Mouse (Mus musculus) cerebellum, adult 2 months (tissue): ENCODE results near the gene Siva1.

Experiments
- CTCF ChIP-seq: fragments of 200-500 bp; IDR thresholded peaks from 2 replicates; pipeline ENCODE4 v1.5.1; 2011; ENCODE audit warnings: low read depth, mild to moderate bottlenecking, control low read depth, low read length, moderate library complexity, borderline replicate concordance; ENCODE audit not compliant: insufficient read depth
- POLR2A ChIP-seq: fragments of 200-500 bp; IDR thresholded peaks from 2 replicates; pipeline ENCODE4 v1.6.1; 2011; ENCODE audit warnings: low read length, control low read depth, borderline replicate concordance; ENCODE audit not compliant: insufficient read depth

- no peak for TF ChIP-seq CTCF
- TF ChIP-seq POLR2A: no peak
Measured at GRCm38 (mm10) chr12:112595626-112596025, 48.9 kb upstream of the Siva1 start.
